Mouse (Mus musculus) kidney, adult 8-10 months (tissue): ENCODE data around the gene Med31.
"Not testable (repeated sequence)": the region's sequence is repeated elsewhere in the genome, so short reads cannot be mapped to it uniquely, and the experiment has no call there.

Source experiments
- DNase-seq, 2 experiments: peaks; one replicate each; pipeline ENCODE4 v3.0.0; 2022

The Med31 gene

GRCm38 (mm10) chr11:72196506-72196905 lies 18.9 kb downstream of the Med31 start:
- no peak for DNase-seq

GRCm38 (mm10) chr11:72194259-72194658 lies 21.1 kb downstream of the Med31 start:
- no peak for DNase-seq

- DNase-seq: no peak
Observed at GRCm38 (mm10) chr11:72190857-72191256, 24.5 kb downstream of the Med31 start.

GRCm38 (mm10) chr11:72184252-72184651 lies 31.1 kb downstream of the Med31 start:
- DNase-seq: no peak

GRCm38 (mm10) chr11:72181136-72181535 lies 34.3 kb downstream of the Med31 start:
- no peak for DNase-seq

- DNase-seq: no peak
Observed at GRCm38 (mm10) chr11:72180556-72180955, 34.8 kb downstream of the Med31 start.

- DNase-seq: no peak
Observed at GRCm38 (mm10) chr11:72176553-72176952, 38.8 kb downstream of the Med31 start.

GRCm38 (mm10) chr11:72175966-72176365 lies 39.4 kb downstream of the Med31 start:
- no peak for DNase-seq

GRCm38 (mm10) chr11:72174721-72175120 lies 40.7 kb downstream of the Med31 start:
- no peak for DNase-seq

GRCm38 (mm10) chr11:72173506-72173905 lies 41.9 kb downstream of the Med31 start:
- DNase-seq: no peak

GRCm38 (mm10) chr11:72171906-72172305 lies 43.5 kb downstream of the Med31 start:
- DNase-seq: not testable (repeated sequence)

- no peak for DNase-seq
Observed at GRCm38 (mm10) chr11:72169871-72170270, 45.5 kb downstream of the Med31 start.

GRCm38 (mm10) chr11:72163198-72163597 lies 52.2 kb downstream of the Med31 start:
- DNase-seq: no peak
